Mouse (Mus musculus) hindbrain, embryonic 11.5 days (tissue): ENCODE results near the gene Wfdc15b. TPM values are rescaled to one million over a fixed set of nuclear protein-coding genes. Genes with fewer than 3 reads are reported as not detected.
"Not testable (repeated sequence)": the region's sequence is repeated elsewhere in the genome, so short reads cannot be mapped to it uniquely, and the experiment has no call there.

Experiments used
- ATAC-seq: fragments of 200-750 bp; cut with Nextera tagmentation; 2 replicates; pipeline ENCODE4 v1.8.0; 2017; ENCODE audit warnings: mild to moderate bottlenecking, moderate TSS enrichment, moderate library complexity; ENCODE audit not compliant: low FRiP score
- DNase-seq: peaks from one replicate; pipeline ENCODE4 v3.0.0-alpha.2; 2015; ENCODE audit warnings: low spot score
- H3K27ac ChIP-seq: fragments of 300-500 bp; sonication (generic); 2 replicates; pipeline ENCODE4 v1.5.1; 2014; ENCODE audit warnings: mild to moderate bottlenecking, low read depth, low read length
- H3K27me3 ChIP-seq: fragments of 300-500 bp; sonication (generic); 2 replicates; pipeline ENCODE4 v1.6.1; 2014; ENCODE audit warnings: mild to moderate bottlenecking, low read length, moderate library complexity, mixed read lengths; ENCODE audit not compliant: control insufficient read depth, insufficient read depth
- H3K36me3 ChIP-seq: fragments of 300-500 bp; sonication (generic); 2 replicates; pipeline ENCODE4 v1.6.1; 2014; ENCODE audit warnings: mild to moderate bottlenecking, low read length, moderate library complexity, mixed read lengths; ENCODE audit not compliant: control insufficient read depth, insufficient read depth
- H3K4me1 ChIP-seq: fragments of 300-500 bp; sonication (generic); replicated peaks from 2 replicates; pipeline ENCODE4 v1.6.1; 2014; ENCODE audit warnings: low read length, mixed read lengths; ENCODE audit not compliant: control insufficient read depth, insufficient read depth
- H3K4me2 ChIP-seq: fragments of 300-500 bp; sonication (generic); replicated peaks from 2 replicates; pipeline ENCODE4 v1.6.1; 2014; ENCODE audit warnings: mild to moderate bottlenecking, low read depth, low read length
- H3K4me3 ChIP-seq: fragments of 300-500 bp; sonication (generic); 2 replicates; pipeline ENCODE4 v1.5.1; 2014; ENCODE audit warnings: low read depth, low read length
- H3K9ac ChIP-seq: fragments of 300-500 bp; sonication (generic); 2 replicates; pipeline ENCODE4 v1.6.1; 2014; ENCODE audit warnings: low read depth, low read length
- H3K9me3 ChIP-seq: fragments of 300-500 bp; sonication (generic); 2 replicates; pipeline ENCODE4 v1.6.1; 2016; ENCODE audit warnings: low read length; ENCODE audit not compliant: control insufficient read depth
- WGBS: fragments of 180-500 bp; shearing (Covaris S2); extraction: QIAGEN DNeasy Blood & Tissue Kit; methylation state at CpG from one replicate; pipeline ENCODE4 v1.1.7; 2014; 5-methylcytosine and 5-hydroxymethylcytosine counted together
- polyA plus RNA-seq: library from polyadenylated mRNA; unstranded; fragments of >200 nt; fragmentation: Nextera tagmentation; extraction: Ambion mirVana; gene quantifications from 2 replicates; pipeline ENCODE4 v1.2.1, GENCODE M21; 2014

The Wfdc15b gene
- polyA plus RNA-seq, 1 experiment from 2014 or later: not detected

DNA sequence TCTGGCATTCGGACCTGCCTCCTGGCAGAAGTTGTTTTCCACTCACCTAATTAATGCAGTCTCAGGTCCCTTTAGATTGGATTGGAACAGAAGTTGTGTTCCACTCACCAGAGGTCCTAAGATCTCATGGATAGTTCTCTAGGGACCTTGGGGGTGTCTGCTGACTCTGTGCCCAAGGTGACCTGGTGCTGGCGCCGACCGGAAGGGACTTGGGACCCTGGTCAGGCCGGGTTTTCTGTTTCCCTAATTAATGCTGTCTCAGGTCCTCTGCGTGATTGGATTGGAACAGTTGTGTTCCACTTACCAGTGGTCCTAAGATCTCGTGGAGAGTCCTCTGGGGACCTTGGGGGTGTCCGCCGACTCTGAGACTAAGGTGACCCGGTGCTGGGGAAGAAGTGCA is 15.4 kb downstream of the Wfdc15b start:
- H3K4me3 ChIP-seq, H3K27me3 ChIP-seq, ATAC-seq, H3K9ac ChIP-seq, H3K27ac ChIP-seq, H3K9me3 ChIP-seq, DNase-seq, H3K36me3 ChIP-seq, H3K4me2 ChIP-seq, H3K4me1 ChIP-seq: not testable (repeated sequence)
- 94% methylated on average over 10 of the region's 10 CpGs for WGBS

- H3K9ac ChIP-seq: no peak within 1 kb of the TSS
- DNase-seq: no peak
- no peak within 1 kb of the TSS for H3K27ac ChIP-seq
- H3K4me1 ChIP-seq: no peaks in the 10 kb centered on the region
- no peak within 1 kb of the TSS for H3K4me2 ChIP-seq
- H3K27me3 ChIP-seq: no peaks in the 10 kb centered on the region
- 79% methylated on average over 20 of the region's 20 CpGs for WGBS
- H3K36me3 ChIP-seq: no peaks in the 10 kb centered on the region
- H3K9me3 ChIP-seq: no peaks in the 10 kb centered on the region
- no peak within 1 kb of the TSS for H3K4me3 ChIP-seq
- no peak for ATAC-seq
Measured at GRCm38 (mm10) chr2:164199626-164200327, 21.7 kb downstream of the Wfdc15b start, which contains the start of gene Wfdc15a. Gene Wfdc15a (minus strand): TSS chr2:164200130.

- H3K4me3 ChIP-seq: no peak overlapping the region
- ATAC-seq: no peak
- no peaks in the 10 kb centered on the region for H3K36me3 ChIP-seq
- no peak overlapping the region for H3K4me2 ChIP-seq
- no peaks in the 10 kb centered on the region for H3K9me3 ChIP-seq
- no peak overlapping the region for H3K27ac ChIP-seq
- no peaks in the 10 kb centered on the region for H3K4me1 ChIP-seq
- no peaks in the 10 kb centered on the region for H3K27me3 ChIP-seq
- no peak for DNase-seq
- H3K9ac ChIP-seq: no peak overlapping the region
- WGBS: 88% methylated on average over 5 of the region's 5 CpGs
Measured at GRCm38 (mm10) chr2:164196700-164196990, 24.8 kb downstream of the Wfdc15b start.

GRCm38 (mm10) chr2:164195971-164196699 is 25.3 kb downstream of the Wfdc15b start:
- Histone ChIP-seq H3K4me1 (no peaks in the 10 kb centered on the region), H3K27me3 (no peaks in the 10 kb centered on the region), H3K4me2 (no peak overlapping the region), H3K9me3 (no peaks in the 10 kb centered on the region), H3K36me3 (no peaks in the 10 kb centered on the region), H3K4me3 (no peak overlapping the region), H3K9ac (no peak overlapping the region), H3K27ac (no peak overlapping the region)
- ATAC-seq (no peak), DNase-seq (no peak)
- 89% methylated on average over 5 of the region's 5 CpGs for WGBS

DNA sequence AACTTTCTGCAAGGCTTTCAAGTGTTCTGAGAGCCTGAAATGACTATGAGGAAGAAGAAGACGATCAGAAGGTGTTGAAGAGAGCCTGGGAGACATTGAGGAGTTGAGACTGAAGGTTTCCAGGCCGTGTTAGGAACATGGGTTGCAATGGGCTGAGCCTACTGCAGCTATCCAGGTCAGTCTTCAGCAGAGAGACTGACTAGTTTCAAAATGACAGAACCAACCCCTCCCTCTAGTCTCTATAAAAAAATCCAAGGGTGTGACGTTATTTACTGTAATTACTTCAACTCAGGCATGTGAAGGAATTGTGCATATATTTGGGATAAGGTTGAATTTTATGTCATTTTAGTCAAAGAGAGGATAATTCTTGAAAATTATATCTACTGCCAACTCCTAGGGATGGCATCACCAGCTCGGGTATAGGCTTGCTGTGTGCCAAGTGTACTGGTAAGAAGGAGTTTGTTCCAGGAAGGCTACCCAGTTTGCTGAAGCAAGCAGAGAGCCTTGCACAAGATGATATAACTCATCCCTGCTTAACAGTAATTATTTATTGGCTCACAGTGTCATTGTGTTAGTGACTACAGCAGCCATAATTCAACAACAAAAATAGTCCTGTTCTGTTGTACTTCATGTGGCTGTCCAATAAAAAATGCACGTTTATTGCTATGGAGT is 26.4 kb downstream of the Wfdc15b start:
- 80% methylated on average over 5 of the region's 5 CpGs for WGBS
- Histone ChIP-seq H3K36me3 (no peaks in the 10 kb centered on the region), H3K9ac (no peak overlapping the region), H3K4me2 (no peak overlapping the region), H3K27ac (no peak overlapping the region), H3K27me3 (no peaks in the 10 kb centered on the region), H3K4me1 (no peaks in the 10 kb centered on the region), H3K4me3 (no peak overlapping the region), H3K9me3 (no peaks in the 10 kb centered on the region)
- ATAC-seq: no peak
- no peak for DNase-seq

GRCm38 (mm10) chr2:164192279-164192678 is 29.2 kb downstream of the Wfdc15b start:
- Histone ChIP-seq H3K4me2 (no peak overlapping the region), H3K9ac (no peak overlapping the region), H3K4me3 (no peak overlapping the region), H3K36me3 (no peaks in the 10 kb centered on the region), H3K27me3 (no peaks in the 10 kb centered on the region), H3K9me3 (no peaks in the 10 kb centered on the region), H3K27ac (no peak overlapping the region), H3K4me1 (no peaks in the 10 kb centered on the region)
- ATAC-seq (no peak), DNase-seq (no peak)

GRCm38 (mm10) chr2:164190576-164190975 is 30.9 kb downstream of the Wfdc15b start, which contains the start of gene Wfdc12:
Gene Wfdc12 (minus strand): TSS chr2:164190608.
- H3K27ac ChIP-seq: no peak within 1 kb of the TSS
- no peaks in the 10 kb centered on the region for H3K36me3 ChIP-seq
- H3K27me3 ChIP-seq: no peaks in the 10 kb centered on the region
- H3K9me3 ChIP-seq: no peaks in the 10 kb centered on the region
- 81% methylated on average over 6 of the region's 6 CpGs for WGBS
- H3K4me3 ChIP-seq: no peak within 1 kb of the TSS
- DNase-seq (no peak), ATAC-seq (no peak)
- no peak within 1 kb of the TSS for H3K9ac ChIP-seq
- no peak within 1 kb of the TSS for H3K4me2 ChIP-seq
- no peaks in the 10 kb centered on the region for H3K4me1 ChIP-seq

- Histone ChIP-seq H3K27me3 (no peaks in the 10 kb centered on the region), H3K36me3 (no peaks in the 10 kb centered on the region), H3K4me1 (no peaks in the 10 kb centered on the region), H3K4me2 (no peak overlapping the region), H3K27ac (no peak overlapping the region), H3K9me3 (no peaks in the 10 kb centered on the region), H3K4me3 (no peak overlapping the region), H3K9ac (no peak overlapping the region)
- no peak for ATAC-seq
- WGBS: 38% methylated on average over 5 of the region's 5 CpGs
- peak; percentile 32 for DNase-seq
Measured at GRCm38 (mm10) chr2:164188722-164189121, 32.7 kb downstream of the Wfdc15b start.
